ENCODE assay signal across 24 mouse cellular contexts in the genomic region with DNA sequence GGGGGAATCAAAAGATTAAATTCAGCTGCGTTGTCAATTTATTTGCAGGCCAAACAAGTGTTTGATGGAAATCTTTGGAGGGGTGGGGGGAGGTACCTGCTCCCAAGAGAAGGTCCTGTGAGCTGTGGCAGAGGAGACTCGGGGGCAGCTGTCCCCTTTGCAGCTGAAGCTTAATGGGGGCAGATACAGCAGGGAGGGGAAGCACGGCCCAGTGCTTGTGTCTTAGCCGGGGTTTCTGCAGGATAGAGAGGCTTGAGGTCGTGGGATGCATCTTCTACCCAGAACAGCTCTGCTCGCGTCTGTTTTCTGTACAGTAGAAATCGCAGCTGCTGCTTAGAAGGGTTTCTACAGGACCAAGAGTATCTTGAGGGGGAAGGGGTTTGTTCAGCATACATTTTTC. TPM values are rescaled to one million over a fixed set of nuclear protein-coding genes. Genes with fewer than 3 reads are reported as not detected.
A peak's percentile ranks its signal among the peaks of the same experiment; 100 is the strongest.
DNase-seq lines count a peak whose midpoint lies in the region; ATAC-seq and TF ChIP-seq lines count a peak whose summit lies in the region.
"Had no signal": no experiment of that assay in that cellular context is flagged by ENCODE, and none has a peak within 500 bp of the region (broad histone marks: within the 10 kb centered on the region; RNA-seq: fewer than 3 reads in every experiment).

No protein-coding gene starts in this region.

- no peak for TF ChIP-seq CTCF in midbrain, postnatal 0 days (IDR thresholded peaks at IDR 0.05)

- H3K9me3 ChIP-seq in heart, embryonic 10.5 days: no peaks in the 10 kb centered on the region
- H3K9me3 ChIP-seq in heart, embryonic 11.5 days (replicated peaks; ENCODE audit: control insufficient read depth, low read length): no peaks in the 10 kb centered on the region
- H3K9me3 ChIP-seq in midbrain, embryonic 10.5 days (replicated peaks): no peaks in the 10 kb centered on the region
- no peaks in the 10 kb centered on the region for H3K9me3 ChIP-seq in midbrain, postnatal 0 days (ENCODE audit: low read length)

- no peak overlapping the region for H3K27ac ChIP-seq in heart, embryonic 10.5 days
- H3K27ac ChIP-seq in heart, embryonic 11.5 days (ENCODE audit: low read depth, low read length): no peak overlapping the region
- H3K27ac ChIP-seq in midbrain, embryonic 10.5 days (replicated peaks): peak overlapping the region; percentile 43; the same call in 1 of the 2 replicates
- H3K27ac ChIP-seq in midbrain, postnatal 0 days (ENCODE audit: low read depth, low read length): no peak overlapping the region

- H3K27me3 ChIP-seq in heart, embryonic 10.5 days (ENCODE audit: insufficient read depth, poor library complexity, severe bottlenecking): no peaks in the 10 kb centered on the region
- H3K27me3 ChIP-seq in heart, embryonic 11.5 days (ENCODE audit: control insufficient read depth, insufficient read depth, low read length): no peaks in the 10 kb centered on the region
- H3K27me3 ChIP-seq in midbrain, embryonic 10.5 days (ENCODE audit: low read depth, poor library complexity, severe bottlenecking): 0 out of 2 replicates have a peak, but pooled peaks cover 12% of the 10 kb centered on the region
- no peaks in the 10 kb centered on the region for H3K27me3 ChIP-seq in midbrain, postnatal 0 days (ENCODE audit: insufficient read depth, low read length)
- H3K27me3 ChIP-seq: CH12.LX, Patski had no signal

- no peaks in the 10 kb centered on the region for H3K36me3 ChIP-seq in heart, embryonic 10.5 days
- no peaks in the 10 kb centered on the region for H3K36me3 ChIP-seq in heart, embryonic 11.5 days (ENCODE audit: control insufficient read depth, insufficient read depth, low read length)
- H3K36me3 ChIP-seq in midbrain, embryonic 10.5 days: no peaks in the 10 kb centered on the region
- no peaks in the 10 kb centered on the region for H3K36me3 ChIP-seq in midbrain, postnatal 0 days (ENCODE audit: insufficient read depth, low read length)
- H3K36me3 ChIP-seq: G1E had no signal

- no peak overlapping the region for H3K4me2 ChIP-seq in heart, embryonic 11.5 days
- no peak overlapping the region for H3K4me2 ChIP-seq in midbrain, postnatal 0 days (ENCODE audit: low read depth, low read length, poor library complexity, severe bottlenecking)

- no peak overlapping the region for H3K4me3 ChIP-seq in heart, embryonic 10.5 days
- H3K4me3 ChIP-seq in heart, embryonic 11.5 days (ENCODE audit: low read depth, low read length): no peak overlapping the region
- H3K4me3 ChIP-seq in midbrain, embryonic 10.5 days: no peak overlapping the region
- no peak overlapping the region for H3K4me3 ChIP-seq in midbrain, postnatal 0 days (ENCODE audit: low read depth, low read length)

- no peak overlapping the region for H3K9ac ChIP-seq in heart, embryonic 11.5 days (ENCODE audit: low read depth, low read length)
- H3K9ac ChIP-seq in midbrain, postnatal 0 days (replicated peaks; ENCODE audit: low read length, poor library complexity, severe bottlenecking): no peak overlapping the region

- ATAC-seq in heart, embryonic 11.5 days (replicated peaks; ENCODE audit: insufficient number of reproducible peaks, low FRiP score, low TSS enrichment): no peak
- ATAC-seq in midbrain, postnatal 0 days (ENCODE audit: low FRiP score): no peak
- ATAC-seq: activated CD4-positive, CD25-positive, alpha-beta regulatory T cell, adult 4 months; CD4-positive, CD25-positive, alpha-beta regulatory T cell, adult 4 months; Patski had no signal

- H3K4me1 ChIP-seq in heart, embryonic 10.5 days: peaks cover 7% of the 10 kb centered on the region
- no peaks in the 10 kb centered on the region for H3K4me1 ChIP-seq in heart, embryonic 11.5 days (ENCODE audit: control insufficient read depth, insufficient read depth, low read length)
- peaks cover 21% of the 10 kb centered on the region for H3K4me1 ChIP-seq in midbrain, embryonic 10.5 days
- H3K4me1 ChIP-seq in midbrain, postnatal 0 days (ENCODE audit: insufficient read depth, low read length): no peaks in the 10 kb centered on the region

- peak; percentile 80 for DNase-seq in heart, adult 11 months
- DNase-seq in heart, postnatal 25 days (ENCODE audit: low spot score): no peak
- peak; percentile 68 for DNase-seq in heart, embryonic 10.5 days (ENCODE audit: low spot score)
- no peak for DNase-seq in midbrain, embryonic 10.5 days (ENCODE audit: low spot score)
- DNase-seq in midbrain, postnatal 0 days (ENCODE audit: low spot score): no peak
- DNase-seq: adrenal gland, adult 2 months; adrenal gland, adult 8-10 months; adrenal gland, postnatal 10 days; adrenal gland, postnatal 14 days; adrenal gland, postnatal 25 days; adrenal gland, postnatal 36 days; B cell, adult 2 months; cerebellum, adult 11 months; cerebellum, adult 11-12 months; cerebellum, adult 18-20 months had no signal

- 43% methylated on average over 8 of the region's 8 CpGs for WGBS in heart, embryonic 10.5 days
- 49% methylated on average over 8 of the region's 8 CpGs for WGBS in heart, embryonic 11.5 days (ENCODE audit: insufficient replicate concordance)
- WGBS in midbrain, embryonic 10.5 days: 53% methylated on average over 8 of the region's 8 CpGs
- WGBS in midbrain, postnatal 0 days: 58% methylated on average over 8 of the region's 8 CpGs

- intact Hi-C loops in heart, postnatal 25 days (cut with DNase I): no loop called here

RNA-seq across cellular contexts. Expression of gene Gm12689, which starts 37.9 kb away (rescaled TPM):
- not detected for total RNA-seq in heart, postnatal 25 days (2021)
- 0.09 and 0.34 TPM in 2 replicates for polyA plus RNA-seq in heart, embryonic 10.5 days (2016; fragmentation: Nextera tagmentation; extraction: Ambion mirVana)
- 0.16 TPM in 1 of 2 replicates, not detected in the other for polyA plus RNA-seq in heart, embryonic 11.5 days (2014; fragmentation: Nextera tagmentation; extraction: Ambion mirVana)
- polyA plus RNA-seq in midbrain, embryonic 10.5 days (2016; fragmentation: Nextera tagmentation; extraction: Ambion mirVana): not detected in 2 replicates
- not detected in 2 replicates for total RNA-seq in midbrain, postnatal 0 days (2014; rRNA removed)
- 0.20 and 0.37 TPM in 2 replicates for polyA plus RNA-seq in midbrain, postnatal 0 days (2015; fragmentation: Nextera tagmentation; extraction: Ambion mirVana)
- total RNA-seq: adrenal gland, adult 18-20 months; adrenal gland, postnatal 14 days; CH12.LX; ES-E14; G1E; MEL had no signal
- polyA plus RNA-seq: activated CD4-positive, CD25-positive, alpha-beta regulatory T cell, adult 4 months; G1E; Patski had no signal

Comparison
In these comparisons a context has a peak if more than half of its experiments do, and no peak if none do; other contexts are left out.
1. DNase-seq: peak in heart, adult 11 months (single experiment) and heart, embryonic 10.5 days (single experiment); none in heart, postnatal 25 days (single experiment), midbrain, embryonic 10.5 days (single experiment) and midbrain, postnatal 0 days (single experiment).